Mouse (Mus musculus): ENCODE measurements around the gene Grrp1.

Gene Grrp1

DNA sequence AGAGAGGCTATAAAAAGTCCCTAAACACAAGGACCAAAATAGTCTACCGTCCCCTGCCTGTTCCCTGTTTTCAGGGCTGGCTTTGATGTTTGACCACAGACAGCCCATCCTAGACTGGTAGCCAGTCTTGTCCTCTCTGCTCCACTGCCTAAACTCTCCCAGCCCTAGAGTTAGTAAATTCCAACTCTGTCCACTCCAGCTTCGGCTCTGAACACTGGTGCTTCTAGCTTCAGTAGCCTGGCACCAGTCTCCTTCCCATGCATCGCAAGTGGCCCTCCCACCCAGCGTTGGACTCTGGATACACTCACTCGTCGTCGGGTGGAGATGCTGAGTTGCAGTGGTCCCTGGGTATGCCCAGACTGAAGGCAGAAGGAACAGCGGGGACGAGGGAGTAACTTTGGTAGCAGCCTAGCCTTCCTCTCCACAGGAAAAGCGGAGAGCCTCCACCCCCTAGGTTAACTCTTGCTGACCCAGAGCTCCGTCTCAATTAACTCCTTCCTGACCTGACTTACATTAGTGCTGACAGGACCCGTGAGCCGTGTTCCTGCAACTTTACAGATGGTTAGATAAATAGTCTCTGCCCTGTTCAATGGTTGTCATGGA, at the start of gene Grrp1:
TSS of gene Grrp1 (minus strand) at position 385 of the 603 bp plus-strand sequence.
- CTCF ChIA-PET, result interaction anchor here (0.6 kb wide), 2 partner anchors 66 to 240 kb away, joined by 3 to 6 read pairs; no protein-coding TSS in a partner anchor

DNA sequence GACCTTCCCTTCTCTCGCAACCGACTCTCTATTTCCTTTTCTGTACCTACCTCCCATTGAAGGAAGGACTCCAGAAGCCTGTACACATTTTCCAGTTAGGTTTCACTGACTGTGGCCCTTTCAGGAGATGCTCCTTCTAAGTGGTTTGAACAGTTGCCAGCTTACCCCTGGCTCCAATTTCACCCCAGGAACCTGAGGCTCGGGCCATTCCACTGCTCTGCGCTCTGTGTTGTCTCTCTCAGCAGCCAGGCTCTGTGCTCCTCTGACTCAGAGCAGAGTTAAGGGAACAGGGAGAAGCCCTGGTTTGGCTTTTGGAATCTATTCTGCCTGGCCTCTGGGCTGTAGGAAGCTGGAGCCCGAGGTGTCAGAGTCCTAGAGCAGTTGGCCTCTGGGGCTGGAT, 48.2 kb upstream of the Grrp1 start:
- CTCF ChIA-PET, result no interaction called here

DNA sequence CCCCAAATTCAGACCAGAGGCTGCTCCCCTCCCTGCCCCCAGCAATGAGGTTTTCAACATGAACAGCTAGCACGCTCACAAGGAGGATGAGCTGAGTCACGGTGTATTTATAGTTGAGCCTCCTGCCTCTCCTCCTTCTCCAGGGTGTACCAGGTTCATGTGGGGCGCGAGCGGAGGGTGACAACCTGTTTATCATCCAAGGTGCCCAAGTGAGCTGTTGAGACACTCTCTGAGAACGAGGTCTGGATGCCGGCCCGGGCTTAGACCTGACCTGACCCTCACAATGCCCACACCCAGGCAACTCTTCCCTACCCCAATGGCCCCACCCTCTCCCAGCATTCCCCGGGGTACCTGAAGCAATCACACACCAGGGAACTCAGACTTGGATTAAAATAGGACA, 46.4 kb upstream of the Grrp1 start:
- CTCF ChIA-PET, result interaction anchor here (1.2 kb wide), 1 partner anchor 84 kb away, joined by 3 read pairs; no protein-coding TSS in a partner anchor

- CTCF ChIA-PET, result interaction anchor here (1.2 kb wide), 1 partner anchor 83 kb away, joined by 3 read pairs; no protein-coding TSS in a partner anchor
Observed at GRCm38 (mm10) chr4:134299498-134299810, 45.5 kb upstream of the Grrp1 start.

GRCm38 (mm10) chr4:134298626-134299497, 45.0 kb upstream of the Grrp1 start:
- CTCF ChIA-PET, result interaction anchor here (1.2 kb wide), 1 partner anchor 82 kb away, joined by 3 read pairs; no protein-coding TSS in a partner anchor

DNA sequence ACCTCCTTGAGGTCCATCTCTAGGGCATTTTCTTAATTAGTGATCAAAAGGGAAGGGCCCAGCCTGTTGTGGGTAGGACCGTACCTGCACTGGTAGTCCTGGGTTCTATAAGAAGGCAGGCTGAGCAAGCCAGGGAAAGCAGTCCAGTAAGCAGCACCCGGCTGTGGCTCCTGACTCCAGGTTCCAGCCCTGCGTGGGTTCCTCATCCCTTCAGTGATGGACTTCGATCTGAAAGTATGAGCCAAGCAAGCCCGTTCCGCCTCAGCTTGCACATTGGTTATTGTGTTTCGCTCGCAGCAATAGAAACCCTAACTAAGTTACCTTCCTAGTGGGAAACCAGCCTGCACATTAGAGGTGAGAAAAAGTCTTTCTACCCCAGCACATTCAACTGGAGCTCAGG, 43.5 kb upstream of the Grrp1 start:
- CTCF ChIA-PET, result no interaction called here

- CTCF ChIA-PET, result interaction anchor here (0.7 kb wide), 1 partner anchor 44 kb away, joined by 5 read pairs; no protein-coding TSS in a partner anchor
Observed at GRCm38 (mm10) chr4:134296523-134296922, 42.6 kb upstream of the Grrp1 start.

- CTCF ChIA-PET, result interaction anchor here (0.7 kb wide), 1 partner anchor 44 kb away, joined by 5 read pairs; no protein-coding TSS in a partner anchor
Observed at GRCm38 (mm10) chr4:134296096-134296495, 42.2 kb upstream of the Grrp1 start.

GRCm38 (mm10) chr4:134293692-134294163, 39.8 kb upstream of the Grrp1 start:
- CTCF ChIA-PET, result interaction anchor here (0.6 kb wide), 1 partner anchor 100 kb away, joined by 7 read pairs; no protein-coding TSS in a partner anchor

DNA sequence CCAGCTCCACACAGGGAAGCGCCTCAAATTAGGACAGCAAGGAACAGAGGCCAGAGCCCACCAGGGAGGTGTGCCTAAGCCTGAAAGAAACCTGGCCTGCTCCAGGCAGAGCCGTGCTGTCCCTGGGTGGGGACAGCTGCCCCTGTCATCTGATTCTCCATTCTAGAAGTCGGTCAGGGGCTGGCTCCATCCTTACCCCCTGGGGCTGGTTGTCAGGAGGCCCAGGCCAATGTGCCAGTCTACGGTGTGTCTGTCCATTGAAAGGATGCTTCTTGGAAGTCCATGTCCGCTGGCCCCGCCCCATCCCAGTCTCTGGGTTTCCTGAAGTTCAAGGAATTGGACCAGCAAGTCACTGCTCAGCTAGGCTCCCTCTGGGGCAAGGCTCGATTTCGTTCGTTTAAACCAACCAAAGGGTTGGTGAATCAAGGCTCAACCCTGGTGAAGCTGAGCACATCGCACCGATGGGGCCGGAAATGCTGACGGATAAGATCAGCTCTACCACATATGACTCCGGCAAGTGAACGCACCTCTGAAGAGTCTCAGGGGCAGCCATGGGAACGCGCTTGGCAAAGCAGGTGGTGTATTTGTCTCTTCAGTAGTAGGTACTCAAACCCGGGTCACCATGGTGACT, 39.3 kb upstream of the Grrp1 start:
- CTCF ChIA-PET, result interaction anchor here (0.5 to 1.2 kb wide), 3 partner anchors 19 to 467 kb away, joined by 3 to 9 read pairs (median 7); no protein-coding TSS in a partner anchor

DNA sequence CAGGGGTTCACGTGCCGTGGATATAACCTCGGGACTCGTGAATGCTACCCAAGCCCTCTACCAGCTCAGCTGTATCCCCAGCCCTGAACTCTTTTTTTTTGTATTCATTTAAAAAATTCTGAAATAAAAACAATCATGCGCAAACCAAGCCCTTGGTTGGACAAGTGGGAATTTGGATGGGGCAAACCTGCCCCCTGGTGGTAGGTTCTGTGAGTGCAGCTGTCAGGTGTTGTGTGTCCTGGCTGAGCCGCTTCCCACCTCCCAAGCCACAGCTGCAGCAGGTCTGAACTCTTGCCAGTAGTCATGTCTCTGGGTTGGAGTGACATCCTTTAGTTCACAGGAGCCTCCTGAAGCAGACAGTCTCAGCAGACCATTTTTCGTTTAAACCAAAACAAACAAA, 38.2 kb upstream of the Grrp1 start:
- CTCF ChIA-PET, result interaction anchor here (0.5 to 1.2 kb wide), 3 partner anchors 20 to 257 kb away, joined by 3 to 5 read pairs (median 3); no protein-coding TSS in a partner anchor

DNA sequence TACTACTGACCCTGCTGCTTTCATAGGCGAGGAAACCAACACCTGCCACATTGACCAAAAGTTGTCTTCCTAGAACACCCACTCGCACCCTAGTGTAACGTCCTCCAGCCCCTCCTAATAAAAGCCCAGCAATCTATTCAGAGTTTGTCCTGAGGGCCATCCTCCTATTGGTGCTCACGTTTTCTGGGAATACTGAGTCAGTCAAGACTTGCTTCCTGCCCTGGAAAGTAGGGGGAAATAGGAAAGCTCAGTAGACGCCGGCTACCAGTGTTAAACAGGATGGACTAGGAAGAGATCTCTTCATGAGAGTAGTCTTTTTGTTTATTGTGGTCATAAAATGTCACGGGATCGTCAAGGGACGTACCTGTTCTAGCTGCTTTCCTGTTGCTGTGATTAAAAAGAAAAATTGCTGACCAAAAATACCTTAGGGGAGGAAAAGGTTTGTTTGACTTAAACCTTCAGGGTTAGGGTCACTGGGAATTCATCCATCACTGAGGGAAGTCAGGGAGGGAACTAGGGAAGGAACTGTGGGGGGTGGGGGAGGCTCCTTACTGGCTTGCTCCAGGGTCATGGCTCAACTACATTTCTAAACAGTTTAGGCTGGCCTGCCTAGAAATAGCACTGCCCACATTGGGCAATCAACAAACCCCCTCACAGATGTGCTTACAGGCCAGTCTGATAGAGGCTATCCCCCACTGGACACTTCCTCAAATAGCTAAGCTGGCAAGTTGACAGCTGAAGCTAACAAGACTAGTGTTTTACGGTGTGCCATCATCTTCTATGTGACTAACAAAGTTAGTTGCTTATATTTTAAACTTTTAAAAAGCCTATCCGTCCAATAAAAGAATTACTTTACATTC, 34.7 kb upstream of the Grrp1 start:
- CTCF ChIA-PET, result interaction anchor here (0.6 to 0.7 kb wide), 2 partner anchors 100 to 277 kb away, joined by 3 read pairs; no protein-coding TSS in a partner anchor

DNA sequence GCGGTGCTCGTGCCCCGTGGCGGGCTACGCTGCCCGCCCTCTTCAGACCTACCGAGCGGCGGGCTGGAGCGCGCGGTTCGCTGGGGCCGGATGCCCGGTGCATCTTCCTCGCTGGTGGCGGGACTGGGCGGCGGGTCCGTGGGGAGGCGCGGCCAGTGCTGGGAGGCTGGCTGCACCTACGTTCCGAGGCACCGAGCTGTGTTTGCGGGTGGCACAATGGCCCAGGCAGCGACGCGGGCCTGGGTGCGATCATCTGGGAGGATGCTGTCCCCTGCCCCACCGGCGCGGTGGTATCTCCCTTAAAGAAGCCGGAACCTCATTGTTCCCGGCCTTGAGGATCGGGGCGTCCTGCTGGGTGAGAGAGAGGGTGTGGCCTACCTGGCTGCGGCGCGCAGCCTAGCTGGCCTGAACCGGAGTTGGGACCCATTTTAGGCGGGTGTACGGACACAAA, 33.7 kb upstream of the Grrp1 start, which contains the start of gene Pdik1l:
TSS of gene Pdik1l (minus strand) at position 321 of the 451 bp plus-strand sequence.
- CTCF ChIA-PET, result interaction anchor here (0.6 kb wide), 1 partner anchor 99 kb away, joined by 3 read pairs; no protein-coding TSS in a partner anchor

- CTCF ChIA-PET, result no interaction called here
Observed at GRCm38 (mm10) chr4:134287168-134287564, 33.3 kb upstream of the Grrp1 start.

- CTCF ChIA-PET, result interaction anchor here (0.6 to 0.7 kb wide), 2 partner anchors 251 to 331 kb away, joined by 3 to 5 read pairs; no protein-coding TSS in a partner anchor
Observed at GRCm38 (mm10) chr4:134286226-134287167, 32.6 kb upstream of the Grrp1 start.

DNA sequence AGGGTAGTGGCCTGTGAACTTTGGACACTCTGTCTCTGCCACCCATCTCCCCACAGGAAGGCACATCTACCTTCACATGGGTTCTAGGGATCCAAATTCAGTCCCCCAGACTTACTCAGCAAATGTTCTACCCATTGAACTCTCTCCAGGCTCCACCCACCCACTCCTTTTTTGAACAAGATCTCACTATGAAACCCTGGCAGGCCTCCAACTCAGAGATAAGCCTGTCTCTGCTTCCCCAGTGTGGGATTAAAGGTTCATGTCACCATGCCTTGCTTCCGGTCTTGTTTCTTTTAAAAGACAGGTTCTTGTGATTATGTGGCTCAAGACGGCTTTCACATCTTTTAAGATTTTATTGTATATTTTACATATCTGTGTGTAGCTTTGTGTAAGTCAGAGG, 31.0 kb upstream of the Grrp1 start:
- CTCF ChIA-PET, result interaction anchor here (0.7 kb wide), 1 partner anchor 533 kb away, joined by 3 read pairs; no protein-coding TSS in a partner anchor

DNA sequence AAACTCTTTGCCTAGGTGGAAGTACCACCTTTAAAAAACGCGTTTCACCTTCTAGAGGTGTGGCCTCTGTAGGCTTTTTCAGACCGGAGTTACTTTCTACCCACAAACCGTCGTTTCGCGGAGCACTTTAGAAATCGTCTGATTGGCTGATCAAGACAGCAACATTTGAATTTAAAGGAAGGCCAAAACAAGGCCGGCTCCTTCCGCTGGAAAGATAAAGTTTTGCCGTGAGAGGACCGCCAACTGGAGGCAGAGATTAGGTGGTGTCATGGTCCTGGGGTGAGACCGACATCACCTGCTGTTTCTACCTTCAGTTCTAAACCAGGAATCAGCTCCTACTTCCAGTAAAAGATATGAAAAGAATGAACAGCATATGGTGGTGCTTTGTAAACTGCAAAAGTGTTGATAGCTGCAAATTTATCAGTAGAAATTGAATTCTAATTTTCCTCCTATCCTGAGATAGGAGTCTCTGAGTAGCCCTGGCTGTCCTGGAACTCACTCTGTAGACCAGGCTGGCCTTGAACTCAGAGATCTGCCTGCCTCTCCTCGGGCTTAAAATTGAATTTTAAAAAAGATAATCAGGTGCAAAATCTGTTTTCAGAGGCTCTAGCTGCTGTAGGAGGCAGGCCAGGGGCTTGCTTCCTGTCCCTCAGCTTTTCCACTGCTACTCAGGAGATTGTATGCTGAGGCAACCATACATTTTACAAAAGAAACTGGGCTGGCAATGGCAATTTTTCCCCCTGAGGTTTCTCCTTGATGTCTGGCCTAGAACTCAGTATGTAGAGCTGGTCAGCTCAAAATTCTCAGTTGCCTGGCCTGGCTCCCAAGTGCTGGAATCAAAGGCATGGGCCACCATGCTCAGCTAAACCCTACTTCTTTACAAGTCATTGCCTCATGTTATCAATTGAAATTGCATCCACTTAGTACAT, 19.8 kb upstream of the Grrp1 start:
- CTCF ChIA-PET, result interaction anchor here (0.5 to 1.7 kb wide), 2 partner anchors 17 to 1667 kb away, joined by 3 to 4 read pairs; no protein-coding TSS in a partner anchor
